Mouse (Mus musculus): ENCODE data around the gene Nupl1. TPM values are rescaled to one million over a fixed set of nuclear protein-coding genes. Genes with fewer than 3 reads are reported as not detected.

The Nupl1 gene
- 0.03 TPM in 1 of 2 replicates, not detected in the other for polyA plus RNA-seq (2012; rRNA removed)
- not detected in 2 replicates for polyA plus RNA-seq (2014; fragmentation: Nextera tagmentation; extraction: Ambion mirVana)

GRCm38 (mm10) chr14:60251281-60252003, at the start of gene Nupl1, which contains the start of gene Gm49336:
Gene Nupl1, minus strand, starts transcription at chr14:60251431.
Gene Gm49336, minus strand, starts transcription at chr14:60251507.
- ATAC-seq (ENCODE audit: insufficient read depth) (peak; percentile 100), DNase-seq (ENCODE audit: low read depth in 3 of 3, low spot score in 3 of 3) (peak; percentile 98 to 99 (median 98))
- peak; percentile 65; the same call in 1 of the 2 replicates for TF ChIP-seq EP300 (IDR thresholded peaks at IDR 0.05; ENCODE audit: low read depth)
- 0 out of 2 replicates have a peak, but pooled peaks have one; percentile 26 for TF ChIP-seq CTCF (IDR thresholded peaks at IDR 0.05; ENCODE audit: low read depth)
- Histone ChIP-seq H3K4me3 (ENCODE audit: insufficient read depth in 1 of 2, low read depth in 2 of 2, low read length in 2 of 2) (peak within 1 kb of the TSS; percentile 76 to 92), H3K9me3 (ENCODE audit: control insufficient read depth, low read length) (no peaks in the 10 kb centered on the region), H3K4me2 (ENCODE audit: low read depth) (peak within 1 kb of the TSS; percentile 86), H3K27me3 (ENCODE audit: control insufficient read depth, insufficient read depth, low read length) (no peaks in the 10 kb centered on the region), H3K9ac (replicated peaks) (peak within 1 kb of the TSS; percentile 98), H3K4me1 (replicated peaks; ENCODE audit: control insufficient read depth in 2 of 2, insufficient read depth in 2 of 2, low read length in 1 of 2) (peaks cover 15 to 21% of the 10 kb centered on the region in 2 experiments), H3K36me3 (replicated peaks; ENCODE audit: control insufficient read depth, insufficient read depth, low read depth) (no peaks in the 10 kb centered on the region), H3K27ac (peak within 1 kb of the TSS; percentile 79)
- WGBS (ENCODE audit: insufficient replicate concordance): under 1% methylated on average over 62 of the region's 62 CpGs

DNA sequence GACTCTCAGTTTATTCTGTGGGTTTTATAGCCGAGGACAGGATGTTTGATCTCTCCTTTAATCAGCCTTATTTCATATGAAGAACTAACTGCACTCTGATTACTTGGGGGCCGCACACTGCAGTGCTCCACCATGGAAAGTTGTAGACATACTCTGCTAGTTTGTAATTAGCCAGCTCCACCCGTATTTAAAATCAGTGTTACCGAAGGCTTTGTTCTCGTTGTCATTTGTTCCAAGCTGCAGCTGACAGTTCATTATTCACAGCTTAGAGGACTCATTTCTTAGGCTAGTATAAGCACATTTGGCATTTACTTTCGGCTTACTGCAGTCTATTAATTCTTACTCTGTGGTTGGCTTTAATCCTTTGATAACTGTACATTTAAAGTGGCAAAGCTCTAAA, 49.8 kb upstream of the Nupl1 start:
- 78% methylated on average over 6 of the region's 6 CpGs for WGBS (ENCODE audit: insufficient replicate concordance)
- Histone ChIP-seq H3K4me2 (ENCODE audit: low read depth) (no peak overlapping the region), H3K36me3 (replicated peaks; ENCODE audit: control insufficient read depth, insufficient read depth, low read depth) (peaks cover 10% of the 10 kb centered on the region), H3K4me1 (replicated peaks; ENCODE audit: control insufficient read depth in 2 of 2, insufficient read depth in 2 of 2, low read length in 1 of 2) (no peaks in the 10 kb centered on the region), H3K9me3 (ENCODE audit: control insufficient read depth, low read length) (no peaks in the 10 kb centered on the region), H3K27me3 (ENCODE audit: control insufficient read depth, insufficient read depth, low read length) (no peaks in the 10 kb centered on the region), H3K27ac (no peak overlapping the region), H3K4me3 (ENCODE audit: insufficient read depth in 1 of 2, low read depth in 2 of 2, low read length in 2 of 2) (no peak overlapping the region), H3K9ac (replicated peaks) (no peak overlapping the region)
- no peak for DNase-seq (ENCODE audit: low read depth in 3 of 3, low spot score in 3 of 3)
- TF ChIP-seq EP300 (IDR thresholded peaks at IDR 0.05; ENCODE audit: low read depth) (no peak), CTCF (IDR thresholded peaks at IDR 0.05; ENCODE audit: low read depth) (no peak)
- ATAC-seq (ENCODE audit: insufficient read depth): no peak

DNA sequence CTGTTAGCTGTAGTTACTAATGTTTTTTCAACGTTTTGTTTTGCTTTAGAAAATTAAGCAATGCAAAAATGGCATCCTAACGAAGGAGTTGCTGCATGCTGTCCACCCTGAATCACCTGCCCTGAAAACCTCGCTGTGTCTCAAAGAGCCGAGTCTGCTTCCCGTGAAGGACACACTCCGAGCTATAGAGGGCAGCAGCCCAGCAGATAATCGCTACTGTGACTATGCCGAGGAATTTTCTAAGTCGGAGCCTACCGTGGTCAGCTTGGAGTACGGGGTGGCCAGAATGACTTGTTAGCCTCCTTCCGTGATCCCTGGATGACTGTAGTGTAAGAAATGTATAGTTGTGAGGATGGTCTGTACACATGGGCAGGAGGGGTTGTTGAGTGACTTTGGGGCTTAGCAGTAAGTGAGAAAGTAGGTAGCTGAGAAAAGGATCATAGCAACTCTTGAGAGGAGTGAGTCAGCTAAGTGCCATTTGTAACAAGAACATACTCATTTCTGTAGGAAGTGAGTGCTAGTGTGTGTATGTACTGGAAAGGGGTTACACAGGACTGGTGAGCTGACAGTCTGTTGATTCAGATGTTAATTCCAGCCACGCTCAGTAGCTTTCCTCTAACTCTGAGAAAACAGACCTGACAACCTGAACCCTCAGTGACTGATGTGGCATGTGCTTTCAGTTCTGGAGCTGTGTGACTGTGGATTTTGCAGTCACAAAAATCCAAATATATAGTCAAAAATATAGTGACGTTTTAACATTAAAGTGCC, 49.2 kb upstream of the Nupl1 start:
- Histone ChIP-seq H3K4me1 (replicated peaks; ENCODE audit: control insufficient read depth in 2 of 2, insufficient read depth in 2 of 2, low read length in 1 of 2) (no peaks in the 10 kb centered on the region), H3K4me3 (ENCODE audit: insufficient read depth in 1 of 2, low read depth in 2 of 2, low read length in 2 of 2) (no peak overlapping the region), H3K27ac (no peak overlapping the region), H3K27me3 (ENCODE audit: control insufficient read depth, insufficient read depth, low read length) (no peaks in the 10 kb centered on the region), H3K4me2 (ENCODE audit: low read depth) (no peak overlapping the region), H3K36me3 (replicated peaks; ENCODE audit: control insufficient read depth, insufficient read depth, low read depth) (peaks cover 10% of the 10 kb centered on the region), H3K9ac (replicated peaks) (no peak overlapping the region), H3K9me3 (ENCODE audit: control insufficient read depth, low read length) (no peaks in the 10 kb centered on the region)
- TF ChIP-seq CTCF (IDR thresholded peaks at IDR 0.05; ENCODE audit: low read depth): no peak
- TF ChIP-seq EP300 (IDR thresholded peaks at IDR 0.05; ENCODE audit: low read depth): no peak
- no peak for DNase-seq (ENCODE audit: low read depth in 3 of 3, low spot score in 3 of 3)
- 83% methylated on average over 14 of the region's 14 CpGs for WGBS (ENCODE audit: insufficient replicate concordance)
- no peak for ATAC-seq (ENCODE audit: insufficient read depth)

GRCm38 (mm10) chr14:60295531-60295930, 44.3 kb upstream of the Nupl1 start:
- no peak overlapping the region for H3K4me3 ChIP-seq (ENCODE audit: insufficient read depth in 1 of 2, low read depth in 2 of 2, low read length in 2 of 2)
- ATAC-seq (ENCODE audit: insufficient read depth) (no peak), DNase-seq (ENCODE audit: low read depth in 3 of 3, low spot score in 3 of 3) (no peak)
- H3K36me3 ChIP-seq (replicated peaks; ENCODE audit: control insufficient read depth, insufficient read depth, low read depth): no peaks in the 10 kb centered on the region; the same call in none of the 2 replicates
- H3K27me3 ChIP-seq (ENCODE audit: control insufficient read depth, insufficient read depth, low read length): no peaks in the 10 kb centered on the region
- 70% methylated on average over 1 of the region's 1 CpGs for WGBS (ENCODE audit: insufficient replicate concordance)
- no peaks in the 10 kb centered on the region for H3K9me3 ChIP-seq (ENCODE audit: control insufficient read depth, low read length)
- no peak overlapping the region for H3K27ac ChIP-seq
- H3K4me1 ChIP-seq (replicated peaks; ENCODE audit: control insufficient read depth in 2 of 2, insufficient read depth in 2 of 2, low read length in 1 of 2): 0 out of 4 replicates have a peak, but pooled peaks cover 0 to 1% of the 10 kb centered on the region in 2 experiments
- TF ChIP-seq CTCF (IDR thresholded peaks at IDR 0.05; ENCODE audit: low read depth) (no peak), EP300 (IDR thresholded peaks at IDR 0.05; ENCODE audit: low read depth) (no peak)
- no peak overlapping the region for H3K9ac ChIP-seq (replicated peaks)
- H3K4me2 ChIP-seq (ENCODE audit: low read depth): no peak overlapping the region

DNA sequence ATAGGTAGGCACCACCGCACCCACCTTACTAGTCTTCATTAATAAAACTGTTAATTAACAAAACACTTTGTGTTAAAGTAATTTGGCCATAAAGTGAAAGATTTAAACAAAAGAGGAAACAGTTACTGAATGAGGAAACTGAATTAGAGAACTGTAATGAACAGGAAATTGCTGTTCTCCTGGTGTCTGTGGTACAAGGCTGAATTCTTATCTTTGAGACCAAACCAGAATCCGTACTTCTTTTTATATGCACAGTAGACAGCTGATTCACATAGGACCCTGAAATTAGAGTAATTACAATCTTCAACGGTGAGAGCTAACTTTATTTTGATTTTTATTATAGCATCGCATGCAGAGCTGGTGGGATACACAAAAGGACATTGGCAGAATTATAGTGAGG, 39.1 kb upstream of the Nupl1 start:
- no peak for ATAC-seq (ENCODE audit: insufficient read depth)
- no peak for TF ChIP-seq CTCF (IDR thresholded peaks at IDR 0.05; ENCODE audit: low read depth)

More for the DNA sequence above, 39.1 kb upstream of the Nupl1 start:
- Histone ChIP-seq H3K4me2 (ENCODE audit: low read depth) (no peak overlapping the region), H3K9ac (replicated peaks) (no peak overlapping the region), H3K27me3 (ENCODE audit: control insufficient read depth, insufficient read depth, low read length) (no peaks in the 10 kb centered on the region), H3K27ac (no peak overlapping the region), H3K4me3 (ENCODE audit: insufficient read depth in 1 of 2, low read depth in 2 of 2, low read length in 2 of 2) (no peak overlapping the region), H3K36me3 (replicated peaks; ENCODE audit: control insufficient read depth, insufficient read depth, low read depth) (no peaks in the 10 kb centered on the region; the same call in 1 of the 2 replicates), H3K4me1 (replicated peaks; ENCODE audit: control insufficient read depth in 2 of 2, insufficient read depth in 2 of 2, low read length in 1 of 2) (0 out of 4 replicates have a peak, but pooled peaks cover 0 to 1% of the 10 kb centered on the region in 2 experiments), H3K9me3 (ENCODE audit: control insufficient read depth, low read length) (no peaks in the 10 kb centered on the region)
- 42% methylated on average over 4 of the region's 4 CpGs for WGBS (ENCODE audit: insufficient replicate concordance)
- no peak for DNase-seq (ENCODE audit: low read depth in 3 of 3, low spot score in 3 of 3)

All from liver, embryonic 14.5 days (tissue).